Mouse (Mus musculus): ENCODE data around the gene Nde1. TPM values are rescaled to one million over a fixed set of nuclear protein-coding genes. Genes with fewer than 3 reads are reported as not detected.
"Not testable (repeated sequence)": the region's sequence is repeated elsewhere in the genome, so short reads cannot be mapped to it uniquely, and the experiment has no call there.

The Nde1 gene
- polyA plus RNA-seq, 1 experiment from 2014 or later = 37.7 TPM

- H3K4me1 ChIP-seq (ENCODE audit: insufficient read depth, low read depth, low read length) = no peaks in the 10 kb centered on the region
- no peak for ATAC-seq
Observed at GRCm38 (mm10) chr16:14139106-14139505, 24.0 kb upstream of the Nde1 start.

GRCm38 (mm10) chr16:14143298-14143697, 19.8 kb upstream of the Nde1 start:
- DNase-seq (ENCODE audit: low spot score) = no peak
- H3K36me3 ChIP-seq (ENCODE audit: insufficient read depth, low read length) = peaks cover 40% of the 10 kb centered on the region
- 46% methylated on average over 3 of the region's 3 CpGs for WGBS
- TF ChIP-seq CTCF (IDR thresholded peaks at IDR 0.05) (no peak), EP300 (IDR thresholded peaks at IDR 0.05) (no peak)
- H3K27me3 ChIP-seq (replicated peaks; ENCODE audit: insufficient read depth, low read length) = no peaks in the 10 kb centered on the region
- H3K4me2 ChIP-seq (replicated peaks; ENCODE audit: low read depth, low read length) = no peak overlapping the region
- no peak overlapping the region for H3K27ac ChIP-seq (ENCODE audit: low read length)
- H3K4me3 ChIP-seq (ENCODE audit: low read depth, low read length) = no peak overlapping the region
- H3K4me1 ChIP-seq (ENCODE audit: insufficient read depth, low read depth, low read length) = no peaks in the 10 kb centered on the region
- no peak for ATAC-seq
- no peak overlapping the region for H3K9ac ChIP-seq (replicated peaks; ENCODE audit: low read depth)
- no peaks in the 10 kb centered on the region for H3K9me3 ChIP-seq (ENCODE audit: low read length)

More at GRCm38 (mm10) chr16:14139106-14139505, 24.0 kb upstream of the Nde1 start:
- no peak overlapping the region for H3K27ac ChIP-seq (ENCODE audit: low read length)
- H3K4me2 ChIP-seq (replicated peaks; ENCODE audit: low read depth, low read length) = no peak overlapping the region
- H3K36me3 ChIP-seq (ENCODE audit: insufficient read depth, low read length) = peaks cover 41% of the 10 kb centered on the region
- TF ChIP-seq CTCF (IDR thresholded peaks at IDR 0.05) (no peak), EP300 (IDR thresholded peaks at IDR 0.05) (no peak)
- no peaks in the 10 kb centered on the region for H3K27me3 ChIP-seq (replicated peaks; ENCODE audit: insufficient read depth, low read length)
- DNase-seq (ENCODE audit: low spot score) = no peak
- H3K9me3 ChIP-seq (ENCODE audit: low read length) = no peaks in the 10 kb centered on the region
- no peak overlapping the region for H3K4me3 ChIP-seq (ENCODE audit: low read depth, low read length)
- no peak overlapping the region for H3K9ac ChIP-seq (replicated peaks; ENCODE audit: low read depth)

- no peak overlapping the region for H3K4me3 ChIP-seq (ENCODE audit: low read depth, low read length)
- no peak overlapping the region for H3K9ac ChIP-seq (replicated peaks; ENCODE audit: low read depth)
- no peak overlapping the region for H3K27ac ChIP-seq (ENCODE audit: low read length)
- no peaks in the 10 kb centered on the region for H3K4me1 ChIP-seq (ENCODE audit: insufficient read depth, low read depth, low read length)
- no peaks in the 10 kb centered on the region for H3K27me3 ChIP-seq (replicated peaks; ENCODE audit: insufficient read depth, low read length)
- no peak overlapping the region for H3K4me2 ChIP-seq (replicated peaks; ENCODE audit: low read depth, low read length)
- ATAC-seq = no peak
- peak; percentile 46 for TF ChIP-seq CTCF (IDR thresholded peaks at IDR 0.05)
- no peak for TF ChIP-seq EP300 (IDR thresholded peaks at IDR 0.05)
- H3K36me3 ChIP-seq (ENCODE audit: insufficient read depth, low read length) = peaks cover 40% of the 10 kb centered on the region
- DNase-seq (ENCODE audit: low spot score) = no peak
- H3K9me3 ChIP-seq (ENCODE audit: low read length) = no peaks in the 10 kb centered on the region
Observed at GRCm38 (mm10) chr16:14147712-14148111, 15.4 kb upstream of the Nde1 start.

GRCm38 (mm10) chr16:14151718-14152117, 11.4 kb upstream of the Nde1 start:
- H3K4me2 ChIP-seq (replicated peaks; ENCODE audit: low read depth, low read length) = no peak overlapping the region
- H3K4me1 ChIP-seq (ENCODE audit: insufficient read depth, low read depth, low read length) = no peaks in the 10 kb centered on the region
- no peak overlapping the region for H3K27ac ChIP-seq (ENCODE audit: low read length)
- H3K4me3 ChIP-seq (ENCODE audit: low read depth, low read length) = no peak overlapping the region
- no peaks in the 10 kb centered on the region for H3K9me3 ChIP-seq (ENCODE audit: low read length)
- no peak for ATAC-seq
- no peak overlapping the region for H3K9ac ChIP-seq (replicated peaks; ENCODE audit: low read depth)
- DNase-seq (ENCODE audit: low spot score) = no peak
- no peaks in the 10 kb centered on the region for H3K27me3 ChIP-seq (replicated peaks; ENCODE audit: insufficient read depth, low read length)
- 83% methylated on average over 4 of the region's 4 CpGs for WGBS
- TF ChIP-seq CTCF (IDR thresholded peaks at IDR 0.05) = no peak
- no peak for TF ChIP-seq EP300 (IDR thresholded peaks at IDR 0.05)
- peaks cover 24% of the 10 kb centered on the region; the same call in 1 of the 2 replicates for H3K36me3 ChIP-seq (ENCODE audit: insufficient read depth, low read length)

GRCm38 (mm10) chr16:14155638-14156037, 7.4 kb upstream of the Nde1 start:
- H3K4me3 ChIP-seq (ENCODE audit: low read depth, low read length); H3K9ac ChIP-seq (replicated peaks; ENCODE audit: low read depth); H3K4me2 ChIP-seq (replicated peaks; ENCODE audit: low read depth, low read length); ATAC-seq; H3K27ac ChIP-seq (ENCODE audit: low read length); H3K9me3 ChIP-seq (ENCODE audit: low read length); DNase-seq (ENCODE audit: low spot score); H3K27me3 ChIP-seq (replicated peaks; ENCODE audit: insufficient read depth, low read length): not testable (repeated sequence)
- WGBS = 89% methylated on average over 1 of the region's 2 CpGs
- Histone ChIP-seq H3K36me3 (ENCODE audit: insufficient read depth, low read length) (peaks cover 22% of the 10 kb centered on the region; the same call in 1 of the 2 replicates), H3K4me1 (ENCODE audit: insufficient read depth, low read depth, low read length) (peaks cover 11% of the 10 kb centered on the region)

GRCm38 (mm10) chr16:14156312-14156711, 6.8 kb upstream of the Nde1 start:
- no peak for ATAC-seq
- DNase-seq (ENCODE audit: low spot score) = no peak
- no peak for TF ChIP-seq EP300 (IDR thresholded peaks at IDR 0.05)
- TF ChIP-seq CTCF (IDR thresholded peaks at IDR 0.05) = no peak

GRCm38 (mm10) chr16:14158536-14158935, 4.5 kb upstream of the Nde1 start:
- WGBS = 6% methylated on average over 7 of the region's 7 CpGs

More at GRCm38 (mm10) chr16:14156312-14156711, 6.8 kb upstream of the Nde1 start:
- H3K4me3 ChIP-seq (ENCODE audit: low read depth, low read length) = no peak overlapping the region
- H3K4me1 ChIP-seq (ENCODE audit: insufficient read depth, low read depth, low read length) = peaks cover 11% of the 10 kb centered on the region
- 82% methylated on average over 6 of the region's 6 CpGs for WGBS
- no peaks in the 10 kb centered on the region for H3K27me3 ChIP-seq (replicated peaks; ENCODE audit: insufficient read depth, low read length)
- H3K9ac ChIP-seq (replicated peaks; ENCODE audit: low read depth) = no peak overlapping the region
- H3K9me3 ChIP-seq (ENCODE audit: low read length) = no peaks in the 10 kb centered on the region
- peaks cover 16% of the 10 kb centered on the region; the same call in 1 of the 2 replicates for H3K36me3 ChIP-seq (ENCODE audit: insufficient read depth, low read length)
- H3K27ac ChIP-seq (ENCODE audit: low read length) = 0 out of 2 replicates have a peak overlapping the region, but pooled peaks have one; percentile 27
- H3K4me2 ChIP-seq (replicated peaks; ENCODE audit: low read depth, low read length) = no peak overlapping the region

More at GRCm38 (mm10) chr16:14158536-14158935, 4.5 kb upstream of the Nde1 start:
- peak overlapping the region; percentile 71 for H3K9ac ChIP-seq (replicated peaks; ENCODE audit: low read depth)
- H3K36me3 ChIP-seq (ENCODE audit: insufficient read depth, low read length) = no peaks in the 10 kb centered on the region
- H3K27ac ChIP-seq (ENCODE audit: low read length) = peak overlapping the region; percentile 91
- H3K4me1 ChIP-seq (ENCODE audit: insufficient read depth, low read depth, low read length) = peaks cover 13% of the 10 kb centered on the region
- DNase-seq (ENCODE audit: low spot score) (no peak), ATAC-seq (no peak)
- no peaks in the 10 kb centered on the region for H3K9me3 ChIP-seq (ENCODE audit: low read length)
- peak overlapping the region; percentile 73 for H3K4me3 ChIP-seq (ENCODE audit: low read depth, low read length)
- no peaks in the 10 kb centered on the region for H3K27me3 ChIP-seq (replicated peaks; ENCODE audit: insufficient read depth, low read length)
- peak overlapping the region; percentile 74 for H3K4me2 ChIP-seq (replicated peaks; ENCODE audit: low read depth, low read length)
- TF ChIP-seq EP300 (IDR thresholded peaks at IDR 0.05) (no peak), CTCF (IDR thresholded peaks at IDR 0.05) (peak; percentile 24; the same call in 1 of the 2 replicates)
